Mouse (Mus musculus): ENCODE measurements around the gene Fdx1l.

- TF ChIP-seq CTCF (IDR thresholded peaks at IDR 0.05; ENCODE audit: control insufficient read depth, insufficient read depth, low read length), result no peak
- no peak for TF ChIP-seq POLR2A (IDR thresholded peaks at IDR 0.05; ENCODE audit: borderline replicate concordance, control insufficient read depth, low read depth, low read length)
Observed at GRCm38 (mm10) chr9:21107607-21108237, 34.3 kb upstream of the Fdx1l start.
